Mouse (Mus musculus): Measurements from ENCODE around the gene Unc50. TPM values are rescaled to one million over a fixed set of nuclear protein-coding genes. Genes with fewer than 3 reads are reported as not detected.

Unc50 gene
- polyA plus RNA-seq, 1 experiment, result 67.5 TPM

DNA sequence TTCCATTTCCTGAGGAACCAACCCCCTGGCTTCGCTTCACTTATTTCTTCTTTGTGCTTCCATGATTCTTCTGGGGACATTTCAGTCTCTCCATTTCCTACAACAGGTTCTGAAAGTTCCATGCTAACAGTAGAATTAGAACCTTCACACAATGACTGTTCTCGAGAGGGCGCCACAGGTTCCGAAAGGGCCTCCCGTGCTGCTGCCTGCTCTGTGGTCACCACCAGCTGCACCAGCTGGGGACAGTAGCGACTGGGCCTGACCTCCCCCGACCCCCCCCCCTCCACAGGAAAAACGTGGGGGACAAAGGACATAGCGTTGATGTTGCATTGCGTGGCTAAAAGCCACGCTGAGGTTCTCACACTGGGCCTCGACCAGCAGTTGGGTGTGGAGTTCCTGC is 58.6 kb downstream of the Unc50 start:
- Histone ChIP-seq H3K4me1 (ENCODE audit: control insufficient read depth, insufficient read depth, low read length) (no peaks in the 10 kb centered on the region; the same call in 1 of the 2 replicates), H3K27me3 (ENCODE audit: control insufficient read depth, insufficient read depth, low read length) (no peaks in the 10 kb centered on the region), H3K36me3 (ENCODE audit: control insufficient read depth, insufficient read depth, low read length) (no peaks in the 10 kb centered on the region), H3K27ac (ENCODE audit: control insufficient read depth, insufficient read depth, low read depth, low read length) (no peak overlapping the region), H3K4me3 (ENCODE audit: control insufficient read depth, low read depth, low read length) (peak overlapping the region; percentile 72)
- TF ChIP-seq CTCF (IDR thresholded peaks at IDR 0.05; ENCODE audit: control insufficient read depth, insufficient read depth, insufficient replicate concordance, low read depth, low read length) (no peak), POLR2A (IDR thresholded peaks at IDR 0.05; ENCODE audit: control insufficient read depth, low read depth, low read length) (peak; percentile 31; the same call in 1 of the 2 replicates)

Other genes starting within 250 kb of the Unc50 start
- gene Cnga3, start 215.7 kb upstream of the Unc50 start, polyA plus RNA-seq (2012; rRNA removed), result 0.62 and 1.6 TPM in 2 replicates
- 68.1 and 74.6 TPM in 2 replicates for gene Inpp4a, start 130.3 kb upstream of the Unc50 start, polyA plus RNA-seq (2012; rRNA removed)
- gene Coa5, start within 50 bp of the Unc50 start, polyA plus RNA-seq (2012; rRNA removed), result 32.6 and 41.0 TPM in 2 replicates
- 2.9 and 3.2 TPM in 2 replicates for gene Mgat4a, start 110.9 kb downstream of the Unc50 start, polyA plus RNA-seq (2012; rRNA removed)